Mouse (Mus musculus): ENCODE data around the gene Prpf40b. TPM values are rescaled to one million over a fixed set of nuclear protein-coding genes. Genes with fewer than 3 reads are reported as not detected.

Gene Prpf40b
- polyA plus RNA-seq (2017; shearing (Covaris generic)) = 16.6 TPM

DNA sequence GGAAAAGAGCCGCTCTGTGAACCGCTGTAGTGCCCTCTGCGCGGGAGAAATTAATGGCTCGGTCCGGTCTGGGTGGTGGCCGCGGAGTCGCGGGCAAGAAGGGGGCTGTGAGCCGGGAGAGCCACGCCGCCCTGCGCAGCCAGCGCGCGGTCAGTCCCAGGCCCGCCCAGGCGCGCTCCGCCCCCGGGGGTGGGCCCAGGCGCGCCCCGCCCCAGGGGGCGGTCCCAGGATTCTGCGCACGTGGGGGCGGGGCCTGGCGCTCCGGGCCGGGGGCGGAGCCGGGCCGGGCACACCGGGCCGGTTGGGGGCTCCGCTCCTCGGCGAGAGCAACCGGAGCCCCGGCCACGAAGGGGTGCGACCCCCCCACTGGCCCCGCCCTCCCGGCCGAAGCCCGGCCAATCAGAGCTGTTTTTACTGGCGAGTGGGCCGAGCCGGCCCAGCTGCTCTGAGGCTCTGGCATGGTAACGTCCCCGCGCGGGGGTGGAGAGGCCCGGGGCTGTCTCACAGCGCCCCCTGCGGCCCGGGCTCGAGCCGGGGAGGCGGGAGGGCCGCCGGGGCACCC lies at the start of gene Prpf40b:
Prpf40b (plus strand) TSS at position 275 of the 562 bp plus-strand sequence.

GRCm38 (mm10) chr15:99251626-99252380 lies 43.1 kb upstream of the Prpf40b start, which contains the start of gene Mcrs1:
Gene Mcrs1 (minus strand): TSS chr15:99251961.

DNA sequence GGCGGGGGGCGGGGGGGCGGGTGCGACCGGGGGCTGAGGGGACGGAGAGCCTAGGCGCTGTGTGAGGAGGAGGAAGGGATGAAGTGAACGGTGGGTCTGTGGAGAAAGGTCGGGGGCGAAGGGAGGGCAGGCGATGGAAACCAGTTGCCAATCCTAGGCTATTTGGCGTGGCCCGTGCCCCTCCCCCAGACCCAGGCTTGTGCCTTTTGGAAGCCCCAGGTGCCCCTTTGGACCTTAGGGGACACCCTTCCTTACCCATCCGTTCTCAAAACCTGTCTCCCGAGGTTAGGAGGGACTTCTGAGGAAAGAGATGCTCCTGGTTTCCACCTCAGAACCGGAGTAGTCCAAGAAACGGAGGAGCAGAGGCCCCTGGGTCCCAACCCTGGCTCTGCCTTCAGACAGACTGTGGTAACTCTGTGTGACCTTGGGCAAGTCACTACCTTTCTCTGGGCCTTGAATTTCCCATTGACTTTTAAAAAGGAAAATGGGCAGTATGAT lies 646 bp downstream of the Prpf40b start, which contains the start of gene Fam186b:
Fam186b (minus strand) TSS at position 405 of the 498 bp plus-strand sequence.

Other genes with a start within 250 kb of the Prpf40b start
- gene Prph, start 239.9 kb upstream of the Prpf40b start, polyA plus RNA-seq (2017; shearing (Covaris generic)) = not detected
- gene Troap, start 220.5 kb upstream of the Prpf40b start, polyA plus RNA-seq (2017; shearing (Covaris generic)) = 1.5 TPM
- not detected for gene C1ql4, start 207.3 kb upstream of the Prpf40b start, polyA plus RNA-seq (2017; shearing (Covaris generic))
- not detected for gene Dnajc22, start 201.9 kb upstream of the Prpf40b start, polyA plus RNA-seq (2017; shearing (Covaris generic))
- gene Spats2, start 169.2 kb upstream of the Prpf40b start, polyA plus RNA-seq (2017; shearing (Covaris generic)) = not detected
- 1.4 TPM for gene Kcnh3, start 70.2 kb upstream of the Prpf40b start, polyA plus RNA-seq (2017; shearing (Covaris generic))
- 116 TPM for gene Mcrs1, start 43.1 kb upstream of the Prpf40b start, polyA plus RNA-seq (2017; shearing (Covaris generic))
- gene Fam186b, start 801 bp downstream of the Prpf40b start, polyA plus RNA-seq (2017; shearing (Covaris generic)) = 0.27 TPM
- gene Fmnl3, start 75.4 kb downstream of the Prpf40b start, polyA plus RNA-seq (2017; shearing (Covaris generic)) = 32.9 TPM
- 154 TPM for gene Tmbim6, start 97.8 kb downstream of the Prpf40b start, polyA plus RNA-seq (2017; shearing (Covaris generic))
- gene Nckap5l, start 162.7 kb downstream of the Prpf40b start, polyA plus RNA-seq (2017; shearing (Covaris generic)) = 13.5 TPM
- 30.3 TPM for gene Bcdin3d, start 179.6 kb downstream of the Prpf40b start, polyA plus RNA-seq (2017; shearing (Covaris generic))
- gene Faim2, start 233.1 kb downstream of the Prpf40b start, polyA plus RNA-seq (2017; shearing (Covaris generic)) = 0.02 TPM

Data from inflammation-experienced regulatory T-cells, adult 16 weeks (primary cell).